Comparison of ENCODE assay signal across 8 mouse cellular contexts in the genomic region with DNA sequence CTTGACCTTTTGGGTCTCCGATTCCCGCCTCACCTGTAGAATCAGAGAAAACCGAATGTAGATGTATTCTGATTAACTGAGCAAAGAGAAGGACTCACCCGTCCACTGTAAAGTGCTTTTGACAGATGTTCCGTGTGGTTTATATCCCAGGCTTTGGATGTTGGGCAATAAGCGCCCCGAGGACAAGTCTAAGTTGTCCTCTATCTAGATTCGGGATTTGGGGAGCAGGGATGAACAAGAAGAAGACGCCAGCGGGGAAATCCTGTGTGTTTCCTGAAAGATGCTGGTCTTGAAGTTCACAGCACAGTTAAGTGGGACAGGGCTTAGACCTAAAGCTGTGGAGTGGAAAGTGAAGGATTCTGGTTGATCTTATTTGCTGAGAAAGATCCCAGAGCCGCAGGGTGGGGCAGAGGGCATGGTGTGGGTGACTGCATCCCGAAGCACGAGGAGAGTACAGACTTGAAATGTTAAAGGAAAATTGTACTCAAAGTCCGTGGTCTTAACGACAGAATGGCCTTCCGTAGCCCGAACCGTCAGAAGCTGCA. TPM values are rescaled to one million over a fixed set of nuclear protein-coding genes. Genes with fewer than 3 reads are reported as not detected.
DNase-seq lines count a peak whose midpoint lies in the region; TF ChIP-seq lines count a peak whose summit lies in the region.

No protein-coding gene starts in this region.

- DNase-seq in adrenal gland, postnatal 10 days = peak; percentile 18
- DNase-seq in adrenal gland, adult 8-10 months = no peak
- no peak for DNase-seq in lung, adult 2 months
- DNase-seq in lung, adult 18-20 months = no peak
- DNase-seq in limb, embryonic 10.5 days (ENCODE audit: low spot score) = peak; percentile 42
- DNase-seq in retina, postnatal 1 day = peak; percentile 46
- no peak for DNase-seq in urinary bladder, postnatal 4 days (ENCODE audit: low spot score in 2 of 2)
- DNase-seq in Muller cell, postnatal 12 days (ENCODE audit: inconsistent ontology term) = no peak

- peak overlapping the region; percentile 88 for H3K4me3 ChIP-seq in lung, adult 2 months (replicated peaks; ENCODE audit: extremely low read depth, low read depth, low read length)
- H3K4me3 ChIP-seq in limb, embryonic 10.5 days = peak overlapping the region; percentile 86

- H3K4me1 ChIP-seq in lung, adult 2 months (ENCODE audit: control insufficient read depth, insufficient read depth, low read length) = peaks cover 4% of the 10 kb centered on the region; the same call in 1 of the 2 replicates
- peaks cover 53% of the 10 kb centered on the region for H3K4me1 ChIP-seq in limb, embryonic 10.5 days

- H3K36me3 ChIP-seq in limb, embryonic 10.5 days = no peaks in the 10 kb centered on the region

- WGBS in lung, adult 2 months = 7% methylated on average over 18 of the region's 18 CpGs
- 3% methylated on average over 18 of the region's 18 CpGs for WGBS in limb, embryonic 10.5 days

- no peak for TF ChIP-seq CTCF in lung, adult 2 months (IDR thresholded peaks at IDR 0.05; ENCODE audit: insufficient read depth, low read length)

- peak overlapping the region; percentile 89 for H3K27ac ChIP-seq in limb, embryonic 10.5 days

- H3K9me3 ChIP-seq in limb, embryonic 10.5 days (replicated peaks) = no peaks in the 10 kb centered on the region

- TF ChIP-seq POLR2A in lung, adult 2 months (IDR thresholded peaks at IDR 0.05; ENCODE audit: borderline replicate concordance, extremely low read depth, low read depth, low read length) = no peak

- peaks cover 52% of the 10 kb centered on the region for H3K27me3 ChIP-seq in limb, embryonic 10.5 days (ENCODE audit: low read depth, poor library complexity, severe bottlenecking)

RNA-seq across cellular contexts. Expression of a gene that starts 1.0 kb away (rescaled TPM):
- total RNA-seq in adrenal gland, postnatal 10 days (2021) = 10 to 100 TPM in 1 of 2 experiments, 1 to 10 TPM in 1; 9.3 to 13.2 TPM
- 10 to 100 TPM in 2 of 4 experiments, 1 to 10 TPM in 2; 8.2 to 17.0 (median 11.1) TPM for total RNA-seq in adrenal gland, adult 8-10 months (2022)
- 30.6 and 32.1 TPM in 2 replicates for polyA plus RNA-seq in lung, adult 2 months (2012; rRNA removed)
- polyA plus RNA-seq in limb, embryonic 10.5 days (2016; fragmentation: Nextera tagmentation; extraction: Ambion mirVana) = 5.6 and 7.6 TPM in 2 replicates

Comparison
In these comparisons a context has a peak if more than half of its experiments do, and no peak if none do; other contexts are left out.
1. DNase-seq: peak in adrenal gland, postnatal 10 days (single experiment), limb, embryonic 10.5 days (single experiment) and retina, postnatal 1 day (single experiment); none in adrenal gland, adult 8-10 months (single experiment), lung, adult 2 months (single experiment), lung, adult 18-20 months (0 of 2), urinary bladder, postnatal 4 days (0 of 2) and Muller cell, postnatal 12 days (single experiment).